Mouse (Mus musculus): ENCODE measurements around the gene Rbpj. TPM values are rescaled to one million over a fixed set of nuclear protein-coding genes. Genes with fewer than 3 reads are reported as not detected.
"Not testable (repeated sequence)": the region's sequence is repeated elsewhere in the genome, so short reads cannot be mapped to it uniquely, and the experiment has no call there.

The Rbpj gene
- total and polyA plus RNA-seq, 2 experiments from 2014 or later = 17.6 to 22.4 TPM

GRCm38 (mm10) chr5:53543945-53544344 is 78.0 kb downstream of the Rbpj start:
- H3K4me2 ChIP-seq (ENCODE audit: low read depth, low read length) = no peak overlapping the region
- H3K27me3 ChIP-seq (ENCODE audit: insufficient read depth, low read length) = no peaks in the 10 kb centered on the region
- ATAC-seq (no peak), DNase-seq (ENCODE audit: low spot score) (no peak)
- 87% methylated on average over 4 of the region's 4 CpGs for WGBS
- H3K27ac ChIP-seq = no peak overlapping the region
- TF ChIP-seq CTCF (IDR thresholded peaks at IDR 0.05; ENCODE audit: low read depth) = no peak
- H3K9ac ChIP-seq (replicated peaks; ENCODE audit: low read length) = no peak overlapping the region
- H3K4me3 ChIP-seq (ENCODE audit: low read length) = no peak overlapping the region
- no peaks in the 10 kb centered on the region for H3K36me3 ChIP-seq (ENCODE audit: insufficient read depth, low read length)
- no peaks in the 10 kb centered on the region for H3K4me1 ChIP-seq (ENCODE audit: insufficient read depth, low read length)
- no peaks in the 10 kb centered on the region for H3K9me3 ChIP-seq (ENCODE audit: low read length)

- H3K9ac ChIP-seq (replicated peaks; ENCODE audit: low read length) = no peak overlapping the region
- TF ChIP-seq CTCF (IDR thresholded peaks at IDR 0.05; ENCODE audit: low read depth) = no peak
- no peaks in the 10 kb centered on the region for H3K9me3 ChIP-seq (ENCODE audit: low read length)
- no peak overlapping the region for H3K4me2 ChIP-seq (ENCODE audit: low read depth, low read length)
- no peaks in the 10 kb centered on the region for H3K36me3 ChIP-seq (ENCODE audit: insufficient read depth, low read length)
- ATAC-seq (no peak), DNase-seq (ENCODE audit: low spot score) (no peak)
- 90% methylated on average over 6 of the region's 6 CpGs for WGBS
- no peaks in the 10 kb centered on the region for H3K4me1 ChIP-seq (ENCODE audit: insufficient read depth, low read length)
- no peak overlapping the region for H3K4me3 ChIP-seq (ENCODE audit: low read length)
- H3K27ac ChIP-seq = no peak overlapping the region
- H3K27me3 ChIP-seq (ENCODE audit: insufficient read depth, low read length) = no peaks in the 10 kb centered on the region
These were observed 80.5 kb downstream of the Rbpj start for GRCm38 (mm10) chr5:53546440-53546839.

- no peak for ATAC-seq
These were observed 81.1 kb downstream of the Rbpj start for GRCm38 (mm10) chr5:53546979-53547472.

GRCm38 (mm10) chr5:53550329-53550728 is 84.4 kb downstream of the Rbpj start:
- H3K27me3 ChIP-seq (ENCODE audit: insufficient read depth, low read length); H3K36me3 ChIP-seq (ENCODE audit: insufficient read depth, low read length); DNase-seq (ENCODE audit: low spot score); H3K27ac ChIP-seq; H3K4me3 ChIP-seq (ENCODE audit: low read length); H3K9ac ChIP-seq (replicated peaks; ENCODE audit: low read length); H3K4me1 ChIP-seq (ENCODE audit: insufficient read depth, low read length); H3K9me3 ChIP-seq (ENCODE audit: low read length); H3K4me2 ChIP-seq (ENCODE audit: low read depth, low read length); ATAC-seq: not testable (repeated sequence)
- WGBS = 100% methylated on average over 1 of the region's 1 CpGs

More at GRCm38 (mm10) chr5:53546979-53547472, 81.1 kb downstream of the Rbpj start:
- Histone ChIP-seq H3K9me3 (ENCODE audit: low read length) (no peaks in the 10 kb centered on the region), H3K4me1 (ENCODE audit: insufficient read depth, low read length) (no peaks in the 10 kb centered on the region), H3K9ac (replicated peaks; ENCODE audit: low read length) (no peak overlapping the region), H3K27me3 (ENCODE audit: insufficient read depth, low read length) (no peaks in the 10 kb centered on the region), H3K36me3 (ENCODE audit: insufficient read depth, low read length) (no peaks in the 10 kb centered on the region), H3K27ac (no peak overlapping the region), H3K4me3 (ENCODE audit: low read length) (no peak overlapping the region), H3K4me2 (ENCODE audit: low read depth, low read length) (no peak overlapping the region)
- 61% methylated on average over 9 of the region's 9 CpGs for WGBS
- DNase-seq (ENCODE audit: low spot score) = no peak
- no peak for TF ChIP-seq CTCF (IDR thresholded peaks at IDR 0.05; ENCODE audit: low read depth)

- 64% methylated on average over 6 of the region's 6 CpGs for WGBS
These were observed 85.4 kb downstream of the Rbpj start for GRCm38 (mm10) chr5:53551394-53551793.

GRCm38 (mm10) chr5:53551910-53552309 is 86.0 kb downstream of the Rbpj start:
- DNase-seq (ENCODE audit: low spot score) = no peak
- WGBS = 42% methylated on average over 4 of the region's 4 CpGs
- H3K36me3 ChIP-seq (ENCODE audit: insufficient read depth, low read length) = no peaks in the 10 kb centered on the region
- no peak overlapping the region for H3K4me3 ChIP-seq (ENCODE audit: low read length)
- no peaks in the 10 kb centered on the region for H3K9me3 ChIP-seq (ENCODE audit: low read length)
- H3K4me1 ChIP-seq (ENCODE audit: insufficient read depth, low read length) = no peaks in the 10 kb centered on the region
- TF ChIP-seq CTCF (IDR thresholded peaks at IDR 0.05; ENCODE audit: low read depth) = no peak
- no peak overlapping the region for H3K27ac ChIP-seq
- no peak overlapping the region for H3K9ac ChIP-seq (replicated peaks; ENCODE audit: low read length)
- no peaks in the 10 kb centered on the region for H3K27me3 ChIP-seq (ENCODE audit: insufficient read depth, low read length)
- no peak for ATAC-seq
- H3K4me2 ChIP-seq (ENCODE audit: low read depth, low read length) = no peak overlapping the region

More at GRCm38 (mm10) chr5:53551394-53551793, 85.4 kb downstream of the Rbpj start:
- TF ChIP-seq CTCF (IDR thresholded peaks at IDR 0.05; ENCODE audit: low read depth) = no peak
- DNase-seq (ENCODE audit: low spot score) (no peak), ATAC-seq (no peak)
- H3K9ac ChIP-seq (replicated peaks; ENCODE audit: low read length) = no peak overlapping the region
- H3K27ac ChIP-seq = no peak overlapping the region
- no peak overlapping the region for H3K4me2 ChIP-seq (ENCODE audit: low read depth, low read length)
- H3K4me1 ChIP-seq (ENCODE audit: insufficient read depth, low read length) = no peaks in the 10 kb centered on the region
- H3K9me3 ChIP-seq (ENCODE audit: low read length) = no peaks in the 10 kb centered on the region
- no peaks in the 10 kb centered on the region for H3K27me3 ChIP-seq (ENCODE audit: insufficient read depth, low read length)
- H3K36me3 ChIP-seq (ENCODE audit: insufficient read depth, low read length) = no peaks in the 10 kb centered on the region
- no peak overlapping the region for H3K4me3 ChIP-seq (ENCODE audit: low read length)

GRCm38 (mm10) chr5:53553281-53553680 is 87.3 kb downstream of the Rbpj start:
- ATAC-seq = no peak

More at GRCm38 (mm10) chr5:53553281-53553680, 87.3 kb downstream of the Rbpj start:
- H3K36me3 ChIP-seq (ENCODE audit: insufficient read depth, low read length) = no peaks in the 10 kb centered on the region
- WGBS = 91% methylated on average over 1 of the region's 1 CpGs
- no peak for DNase-seq (ENCODE audit: low spot score)
- no peaks in the 10 kb centered on the region for H3K4me1 ChIP-seq (ENCODE audit: insufficient read depth, low read length)
- H3K9ac ChIP-seq (replicated peaks; ENCODE audit: low read length) = no peak overlapping the region
- no peak for TF ChIP-seq CTCF (IDR thresholded peaks at IDR 0.05; ENCODE audit: low read depth)
- H3K4me2 ChIP-seq (ENCODE audit: low read depth, low read length) = no peak overlapping the region
- no peak overlapping the region for H3K4me3 ChIP-seq (ENCODE audit: low read length)
- H3K9me3 ChIP-seq (ENCODE audit: low read length) = no peaks in the 10 kb centered on the region
- no peak overlapping the region for H3K27ac ChIP-seq
- no peaks in the 10 kb centered on the region for H3K27me3 ChIP-seq (ENCODE audit: insufficient read depth, low read length)

Measured in hindbrain, postnatal 0 days (tissue).